Mouse (Mus musculus) megakaryocyte, embryonic 14.5 days (primary cell): ENCODE results near the gene Smyd1.

Source experiments
- FLI1 ChIP-seq: IDR thresholded peaks from 2 replicates; pipeline ENCODE4 v1.6.1; 2012; ENCODE audit warnings: low read length, inconsistent platforms, mixed read lengths
- GATA1 ChIP-seq: IDR thresholded peaks from 3 replicates; pipeline ENCODE4 v1.6.1; 2012; ENCODE audit warnings: mixed read lengths, low read length, inconsistent platforms, borderline replicate concordance

GRCm38 (mm10) chr6:71250951-71251350 is 71.1 kb downstream of the Smyd1 start:
- TF ChIP-seq GATA1 (no peak), FLI1 (no peak)
